Mouse (Mus musculus) lung, adult 2 months (tissue): ENCODE measurements around the gene Cdkal1.

Source experiments
- CTCF ChIP-seq: fragments of 200-500 bp; IDR thresholded peaks from 2 replicates; pipeline ENCODE4 v1.5.1; 2011; ENCODE audit warnings: mild to moderate bottlenecking, low read length, control low read depth; ENCODE audit not compliant: insufficient read depth
- POLR2A ChIP-seq: fragments of 200-500 bp; IDR thresholded peaks from 2 replicates; pipeline ENCODE4 v1.6.1; 2011; ENCODE audit warnings: low read depth, mild to moderate bottlenecking, control low read depth, low read length, borderline replicate concordance; ENCODE audit errors: extremely low read depth

DNA sequence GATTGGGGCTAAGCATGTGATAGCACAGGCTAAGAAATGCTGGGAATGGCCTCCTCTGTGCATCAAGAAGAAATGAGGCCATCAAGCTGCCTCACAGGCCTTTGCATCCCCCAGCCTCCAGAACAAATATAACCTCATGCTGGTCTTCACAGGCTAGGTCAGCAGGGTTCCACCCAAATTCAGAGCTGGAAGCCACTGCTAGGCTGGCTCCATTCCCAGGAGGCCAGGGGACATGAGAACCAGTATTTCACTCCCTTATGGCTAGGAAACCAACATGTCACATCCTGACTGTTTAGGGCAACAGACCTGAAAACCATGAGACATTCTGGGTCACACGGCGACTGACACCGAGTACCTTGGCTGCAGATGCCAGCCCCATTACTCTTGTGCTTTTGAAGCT is 700.2 kb downstream of the Cdkal1 start:
- TF ChIP-seq POLR2A: no peak
- no peak for TF ChIP-seq CTCF
